Mouse (Mus musculus) ovary, postnatal 36 days (tissue): ENCODE data around the gene Trak2.
"Not testable (repeated sequence)": the region's sequence is repeated elsewhere in the genome, so short reads cannot be mapped to it uniquely, and the experiment has no call there.

ENCODE experiments used
- DNase-seq: peaks from one replicate; pipeline ENCODE4 v3.0.0; 2022; ENCODE audit warnings: low spot score, mixed read lengths

Trak2 gene

GRCm38 (mm10) chr1:58889826-58890546, 83.2 kb downstream of the Trak2 start:
- no peak for DNase-seq

GRCm38 (mm10) chr1:58885646-58886045, 87.6 kb downstream of the Trak2 start:
- no peak for DNase-seq

- not testable (repeated sequence) for DNase-seq
Measured at GRCm38 (mm10) chr1:58883279-58883678, 90.0 kb downstream of the Trak2 start.

GRCm38 (mm10) chr1:58879291-58879690, 93.9 kb downstream of the Trak2 start:
- not testable (repeated sequence) for DNase-seq

- DNase-seq: not testable (repeated sequence)
Measured at GRCm38 (mm10) chr1:58876500-58876899, 96.7 kb downstream of the Trak2 start.

- DNase-seq: not testable (repeated sequence)
Measured at GRCm38 (mm10) chr1:58860586-58860985, 112.6 kb downstream of the Trak2 start.

- DNase-seq: peak; percentile 24
Measured at GRCm38 (mm10) chr1:58859738-58860365, 113.4 kb downstream of the Trak2 start.

- DNase-seq: not testable (repeated sequence)
Measured at GRCm38 (mm10) chr1:58859131-58859530, 114.1 kb downstream of the Trak2 start.

GRCm38 (mm10) chr1:58856811-58857210, 116.4 kb downstream of the Trak2 start:
- not testable (repeated sequence) for DNase-seq
